Mouse (Mus musculus): ENCODE data around the gene Kank2. TPM values are rescaled to one million over a fixed set of nuclear protein-coding genes. Genes with fewer than 3 reads are reported as not detected.
A peak's percentile ranks its signal among the peaks of the same experiment; 100 is the strongest.

Gene Kank2
- polyA plus RNA-seq, 1 experiment: 19.7 TPM

GRCm38 (mm10) chr9:21754516-21755321, 43.8 kb downstream of the Kank2 start:
- Histone ChIP-seq H3K4me3 (ENCODE audit: insufficient read depth, low read depth, low read length) (no peak overlapping the region), H3K27ac (replicated peaks; ENCODE audit: low read depth, low read length) (no peak overlapping the region), H3K4me1 (ENCODE audit: control insufficient read depth, insufficient read depth, insufficient read length, low read length) (peaks cover 6% of the 10 kb centered on the region; the same call in 1 of the 2 replicates)

- H3K27ac ChIP-seq (replicated peaks; ENCODE audit: low read depth, low read length): peak overlapping the region; percentile 29; the same call in 1 of the 2 replicates
- H3K4me3 ChIP-seq (ENCODE audit: insufficient read depth, low read depth, low read length): no peak overlapping the region
- H3K4me1 ChIP-seq (ENCODE audit: control insufficient read depth, insufficient read depth, insufficient read length, low read length): peaks cover 6% of the 10 kb centered on the region; the same call in 1 of the 2 replicates
Measured at GRCm38 (mm10) chr9:21754003-21754402, 44.5 kb downstream of the Kank2 start.

GRCm38 (mm10) chr9:21752252-21752792, 46.2 kb downstream of the Kank2 start:
- no peak overlapping the region for H3K4me3 ChIP-seq (ENCODE audit: insufficient read depth, low read depth, low read length)
- H3K27ac ChIP-seq (replicated peaks; ENCODE audit: low read depth, low read length): 0 out of 2 replicates have a peak overlapping the region, but pooled peaks have one; percentile 3
- H3K4me1 ChIP-seq (ENCODE audit: control insufficient read depth, insufficient read depth, insufficient read length, low read length): peaks cover 6% of the 10 kb centered on the region; the same call in 1 of the 2 replicates

- Histone ChIP-seq H3K27ac (replicated peaks; ENCODE audit: low read depth, low read length) (no peak overlapping the region), H3K4me1 (ENCODE audit: control insufficient read depth, insufficient read depth, insufficient read length, low read length) (peaks cover 6% of the 10 kb centered on the region; the same call in 1 of the 2 replicates), H3K4me3 (ENCODE audit: insufficient read depth, low read depth, low read length) (no peak overlapping the region)
Measured at GRCm38 (mm10) chr9:21751347-21751746, 47.2 kb downstream of the Kank2 start.

- Histone ChIP-seq H3K27ac (replicated peaks; ENCODE audit: low read depth, low read length) (no peak overlapping the region), H3K4me3 (ENCODE audit: insufficient read depth, low read depth, low read length) (no peak overlapping the region), H3K4me1 (ENCODE audit: control insufficient read depth, insufficient read depth, insufficient read length, low read length) (peaks cover 6% of the 10 kb centered on the region; the same call in 1 of the 2 replicates)
Measured at GRCm38 (mm10) chr9:21750370-21750769, 48.2 kb downstream of the Kank2 start.

- Histone ChIP-seq H3K4me3 (ENCODE audit: insufficient read depth, low read depth, low read length) (no peak overlapping the region), H3K4me1 (ENCODE audit: control insufficient read depth, insufficient read depth, insufficient read length, low read length) (0 out of 2 replicates have a peak, but pooled peaks cover 3% of the 10 kb centered on the region), H3K27ac (replicated peaks; ENCODE audit: low read depth, low read length) (no peak overlapping the region)
Measured at GRCm38 (mm10) chr9:21749382-21750118, 49.0 kb downstream of the Kank2 start.

- Histone ChIP-seq H3K4me1 (ENCODE audit: control insufficient read depth, insufficient read depth, insufficient read length, low read length) (no peaks in the 10 kb centered on the region), H3K4me3 (ENCODE audit: insufficient read depth, low read depth, low read length) (no peak overlapping the region), H3K27ac (replicated peaks; ENCODE audit: low read depth, low read length) (no peak overlapping the region)
Measured at GRCm38 (mm10) chr9:21748491-21748890, 50.1 kb downstream of the Kank2 start.

GRCm38 (mm10) chr9:21748033-21748432, 50.5 kb downstream of the Kank2 start:
- H3K4me1 ChIP-seq (ENCODE audit: control insufficient read depth, insufficient read depth, insufficient read length, low read length): no peaks in the 10 kb centered on the region
- no peak overlapping the region for H3K4me3 ChIP-seq (ENCODE audit: insufficient read depth, low read depth, low read length)
- no peak overlapping the region for H3K27ac ChIP-seq (replicated peaks; ENCODE audit: low read depth, low read length)

- no peak overlapping the region for H3K27ac ChIP-seq (replicated peaks; ENCODE audit: low read depth, low read length)
- no peak overlapping the region for H3K4me3 ChIP-seq (ENCODE audit: insufficient read depth, low read depth, low read length)
- no peaks in the 10 kb centered on the region for H3K4me1 ChIP-seq (ENCODE audit: control insufficient read depth, insufficient read depth, insufficient read length, low read length)
Measured at GRCm38 (mm10) chr9:21747238-21747774, 51.2 kb downstream of the Kank2 start.

GRCm38 (mm10) chr9:21741514-21741913, 57.0 kb downstream of the Kank2 start:
- H3K4me1 ChIP-seq (ENCODE audit: control insufficient read depth, insufficient read depth, insufficient read length, low read length): no peaks in the 10 kb centered on the region
- H3K27ac ChIP-seq (replicated peaks; ENCODE audit: low read depth, low read length): no peak overlapping the region
- H3K4me3 ChIP-seq (ENCODE audit: insufficient read depth, low read depth, low read length): no peak overlapping the region

- Histone ChIP-seq H3K4me3 (ENCODE audit: insufficient read depth, low read depth, low read length) (no peak overlapping the region), H3K4me1 (ENCODE audit: control insufficient read depth, insufficient read depth, insufficient read length, low read length) (no peaks in the 10 kb centered on the region), H3K27ac (replicated peaks; ENCODE audit: low read depth, low read length) (no peak overlapping the region)
Measured at GRCm38 (mm10) chr9:21740427-21740826, 58.1 kb downstream of the Kank2 start.

GRCm38 (mm10) chr9:21738776-21739175, 59.8 kb downstream of the Kank2 start:
- Histone ChIP-seq H3K4me3 (ENCODE audit: insufficient read depth, low read depth, low read length) (no peak overlapping the region), H3K4me1 (ENCODE audit: control insufficient read depth, insufficient read depth, insufficient read length, low read length) (no peaks in the 10 kb centered on the region), H3K27ac (replicated peaks; ENCODE audit: low read depth, low read length) (no peak overlapping the region)

- Histone ChIP-seq H3K4me1 (ENCODE audit: control insufficient read depth, insufficient read depth, insufficient read length, low read length) (no peaks in the 10 kb centered on the region), H3K4me3 (ENCODE audit: insufficient read depth, low read depth, low read length) (no peak overlapping the region), H3K27ac (replicated peaks; ENCODE audit: low read depth, low read length) (no peak overlapping the region)
Measured at GRCm38 (mm10) chr9:21737188-21737587, 61.4 kb downstream of the Kank2 start.

GRCm38 (mm10) chr9:21736580-21736979, 62.0 kb downstream of the Kank2 start:
- H3K27ac ChIP-seq (replicated peaks; ENCODE audit: low read depth, low read length): no peak overlapping the region
- no peaks in the 10 kb centered on the region for H3K4me1 ChIP-seq (ENCODE audit: control insufficient read depth, insufficient read depth, insufficient read length, low read length)
- no peak overlapping the region for H3K4me3 ChIP-seq (ENCODE audit: insufficient read depth, low read depth, low read length)

GRCm38 (mm10) chr9:21735126-21735525, 63.4 kb downstream of the Kank2 start:
- H3K27ac ChIP-seq (replicated peaks; ENCODE audit: low read depth, low read length): no peak overlapping the region
- no peaks in the 10 kb centered on the region for H3K4me1 ChIP-seq (ENCODE audit: control insufficient read depth, insufficient read depth, insufficient read length, low read length)
- no peak overlapping the region for H3K4me3 ChIP-seq (ENCODE audit: insufficient read depth, low read depth, low read length)
